Mouse (Mus musculus) midbrain, embryonic 11.5 days (tissue): ENCODE data around the gene Ces4a. TPM values are rescaled to one million over a fixed set of nuclear protein-coding genes. Genes with fewer than 3 reads are reported as not detected.
"Not testable (repeated sequence)": the region's sequence is repeated elsewhere in the genome, so short reads cannot be mapped to it uniquely, and the experiment has no call there.

Source experiments
- ATAC-seq: fragments of 200-750 bp; cut with Nextera tagmentation; 2 replicates; pipeline ENCODE4 v1.8.0; 2017; ENCODE audit warnings: moderate TSS enrichment, moderate library complexity; ENCODE audit not compliant: low FRiP score
- DNase-seq: peaks from one replicate; pipeline ENCODE4 v3.0.0; 2015; ENCODE audit warnings: low spot score; ENCODE audit errors: missing footprints
- H3K27ac ChIP-seq: fragments of 300-500 bp; sonication (generic); 2 replicates; pipeline ENCODE4 v1.5.1; 2014; ENCODE audit warnings: low read depth, low read length
- H3K27me3 ChIP-seq: fragments of 300-500 bp; sonication (generic); 2 replicates; pipeline ENCODE4 v1.6.1; 2014; ENCODE audit warnings: mild to moderate bottlenecking, low read length, moderate library complexity, mixed read lengths; ENCODE audit not compliant: control insufficient read depth, insufficient read depth
- H3K36me3 ChIP-seq: fragments of 300-500 bp; sonication (generic); 2 replicates; pipeline ENCODE4 v1.6.1; 2014; ENCODE audit warnings: mild to moderate bottlenecking, low read length, moderate library complexity, mixed read lengths; ENCODE audit not compliant: control insufficient read depth, insufficient read depth
- H3K4me1 ChIP-seq: fragments of 300-500 bp; sonication (generic); 2 replicates; pipeline ENCODE4 v1.6.1; 2014; ENCODE audit warnings: low read length; ENCODE audit not compliant: control insufficient read depth, insufficient read depth
- H3K4me2 ChIP-seq: fragments of 300-500 bp; sonication (generic); 2 replicates; pipeline ENCODE4 v1.6.1; 2014; ENCODE audit warnings: mild to moderate bottlenecking, moderate library complexity
- H3K4me3 ChIP-seq: fragments of 300-500 bp; sonication (generic); 2 replicates; pipeline ENCODE4 v1.5.1; 2014; ENCODE audit warnings: low read depth, low read length
- H3K9ac ChIP-seq: fragments of 300-500 bp; sonication (generic); 2 replicates; pipeline ENCODE4 v1.6.1; 2014; ENCODE audit warnings: low read length
- H3K9me3 ChIP-seq: fragments of 300-500 bp; sonication (generic); 2 replicates; pipeline ENCODE4 v1.6.1; 2016; ENCODE audit warnings: low read length; ENCODE audit not compliant: control insufficient read depth
- WGBS: fragments of 180-500 bp; shearing (Covaris S2); extraction: QIAGEN DNeasy Blood & Tissue Kit; methylation state at CpG from one replicate; pipeline ENCODE4 v1.1.7; 2014; 5-methylcytosine and 5-hydroxymethylcytosine counted together
- polyA plus RNA-seq: library from polyadenylated mRNA; unstranded; fragments of >200 nt; fragmentation: Nextera tagmentation; extraction: Ambion mirVana; gene quantifications from 2 replicates; pipeline ENCODE4 v1.2.1, GENCODE M21; 2014

The Ces4a gene
- polyA plus RNA-seq, result not detected in 2 replicates

DNA sequence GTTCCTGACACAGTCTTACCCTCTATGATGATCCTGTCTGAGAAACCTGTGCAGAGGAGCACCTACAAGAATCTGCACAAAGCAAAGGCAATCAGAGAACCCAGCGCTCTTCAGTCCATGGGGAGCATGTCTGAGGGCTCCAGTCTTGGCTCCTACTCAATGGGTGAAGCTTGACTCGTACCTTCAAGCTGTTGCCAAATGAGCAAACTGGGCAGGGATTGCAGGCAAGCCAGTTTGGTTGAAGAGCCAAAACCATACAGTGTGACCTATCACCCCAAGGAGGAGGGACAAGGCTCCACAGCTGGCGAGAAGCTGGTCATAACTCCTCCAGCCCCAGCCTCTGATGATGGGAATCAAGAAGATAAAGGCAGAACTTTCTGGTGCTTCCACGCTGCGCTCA is at the start of gene Ces4a:
Gene Ces4a (plus strand): TSS at position 292 of the 400 bp plus-strand sequence.
- WGBS, result 82% methylated on average over 5 of the region's 5 CpGs

DNA sequence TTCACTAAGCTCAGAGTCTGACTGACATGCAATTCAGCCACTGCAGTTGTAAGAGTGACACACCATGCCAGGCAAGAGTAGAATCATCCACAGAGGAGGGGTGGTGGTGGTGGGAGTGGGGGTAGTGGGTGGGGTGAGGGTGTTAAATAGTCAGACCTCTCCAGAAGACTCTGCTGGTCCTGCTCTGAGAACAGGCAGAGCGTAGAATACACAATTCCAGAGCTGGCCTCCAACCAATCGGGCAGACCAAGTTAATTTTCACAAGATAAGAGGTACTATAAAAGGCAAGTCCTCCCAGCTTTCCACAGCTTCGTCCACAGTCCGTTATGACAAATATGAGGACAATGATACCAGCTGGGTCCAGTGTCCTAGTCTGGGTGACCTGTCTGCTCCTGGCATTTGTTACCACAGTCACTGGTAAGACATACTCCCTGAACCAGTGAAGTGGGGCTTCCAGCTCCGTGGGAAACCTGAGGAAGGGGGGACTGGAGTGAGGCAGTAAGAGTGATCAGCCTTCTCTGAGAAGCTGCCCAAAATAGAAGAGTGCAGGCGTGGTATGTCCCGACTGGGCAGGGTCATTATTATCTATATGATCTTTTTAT is 48.0 kb upstream of the Ces4a start, which contains the start of gene Ces3b:
Gene Ces3b (plus strand): TSS at position 305 of the 602 bp plus-strand sequence.
- Histone ChIP-seq H3K9me3 (no peaks in the 10 kb centered on the region), H3K4me2 (no peak within 1 kb of the TSS), H3K4me3 (no peak within 1 kb of the TSS), H3K9ac (no peak within 1 kb of the TSS), H3K4me1 (no peaks in the 10 kb centered on the region), H3K27me3 (no peaks in the 10 kb centered on the region), H3K27ac (no peak within 1 kb of the TSS), H3K36me3 (no peaks in the 10 kb centered on the region)
- 83% methylated on average over 7 of the region's 7 CpGs for WGBS
- DNase-seq (no peak), ATAC-seq (no peak)

More for the DNA sequence above, at the start of gene Ces4a:
- Histone ChIP-seq H3K9me3 (no peaks in the 10 kb centered on the region), H3K9ac (no peak within 1 kb of the TSS), H3K27me3 (no peaks in the 10 kb centered on the region), H3K4me1 (no peaks in the 10 kb centered on the region), H3K36me3 (no peaks in the 10 kb centered on the region), H3K4me3 (no peak within 1 kb of the TSS), H3K27ac (no peak within 1 kb of the TSS), H3K4me2 (no peak within 1 kb of the TSS)
- no peak for ATAC-seq
- no peak for DNase-seq

DNA sequence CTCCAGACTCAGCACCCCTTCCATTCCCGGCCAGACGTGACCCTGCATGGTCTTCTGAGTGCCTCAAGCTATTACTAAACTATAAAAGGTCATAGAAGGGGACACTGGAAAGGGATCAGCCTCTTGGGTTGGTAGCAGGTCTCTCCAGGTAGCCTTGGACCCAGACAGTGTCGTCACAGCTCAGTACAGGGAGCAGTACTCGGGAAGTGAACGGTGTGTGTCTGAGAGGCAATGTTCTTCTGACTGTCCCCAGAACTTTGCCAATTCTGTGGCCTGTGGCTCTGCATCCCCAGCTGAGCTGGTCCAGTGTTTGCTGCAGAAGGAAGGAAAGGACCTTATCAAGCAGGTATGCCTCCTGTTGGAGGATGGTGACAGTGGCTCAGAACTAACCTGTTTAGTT is 43.4 kb upstream of the Ces4a start:
- H3K36me3 ChIP-seq, H3K4me1 ChIP-seq, H3K27me3 ChIP-seq, H3K9me3 ChIP-seq, ATAC-seq, H3K9ac ChIP-seq, H3K27ac ChIP-seq, DNase-seq, H3K4me3 ChIP-seq, H3K4me2 ChIP-seq: not testable (repeated sequence)
- 84% methylated on average over 5 of the region's 5 CpGs for WGBS

DNA sequence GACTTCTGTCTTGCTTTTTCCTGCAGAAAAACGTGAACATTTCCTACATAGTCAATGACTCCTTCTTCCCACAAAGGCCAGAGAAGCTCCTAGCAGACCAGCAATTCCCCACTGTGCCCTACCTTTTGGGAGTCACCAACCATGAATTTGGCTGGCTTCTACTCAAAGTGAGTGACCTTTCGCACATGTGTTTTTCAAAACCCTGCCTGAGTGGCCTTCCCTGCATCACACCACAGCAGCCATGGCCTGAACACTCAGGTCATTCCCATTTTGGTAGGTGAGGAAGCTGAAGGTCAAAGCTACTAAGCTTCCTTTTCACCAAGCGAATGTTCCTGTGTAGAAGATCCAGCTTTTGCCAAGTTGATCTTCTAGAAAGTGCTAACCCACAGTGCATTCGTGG is 43.0 kb upstream of the Ces4a start:
- H3K9me3 ChIP-seq, result no peaks in the 10 kb centered on the region
- H3K36me3 ChIP-seq, result no peaks in the 10 kb centered on the region
- no peaks in the 10 kb centered on the region for H3K27me3 ChIP-seq
- 70% methylated on average over 4 of the region's 4 CpGs for WGBS
- no peaks in the 10 kb centered on the region for H3K4me1 ChIP-seq
- DNase-seq (no peak), ATAC-seq (no peak)
- H3K9ac ChIP-seq, result no peak overlapping the region
- no peak overlapping the region for H3K4me2 ChIP-seq
- no peak overlapping the region for H3K4me3 ChIP-seq
- H3K27ac ChIP-seq, result no peak overlapping the region

DNA sequence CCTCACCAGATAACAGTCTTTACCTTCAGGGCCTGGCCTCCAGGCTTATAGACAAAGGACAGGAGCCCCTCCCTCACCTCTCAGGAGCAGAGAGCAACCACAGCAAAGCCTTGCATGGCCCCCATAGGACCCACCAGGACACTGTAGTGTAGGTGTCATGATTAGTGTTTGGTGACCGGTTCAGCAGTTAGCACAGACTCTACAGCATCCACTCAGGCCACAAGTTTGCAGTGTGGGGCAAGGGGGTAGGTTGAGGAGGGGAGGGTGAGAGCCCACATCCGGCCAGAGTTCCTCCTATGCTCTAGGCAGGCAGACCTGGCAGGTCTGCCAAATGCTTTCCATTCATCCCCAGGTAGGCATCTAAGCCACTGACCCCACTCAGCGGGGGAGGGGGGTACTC is 37.6 kb upstream of the Ces4a start:
- WGBS, result 84% methylated on average over 3 of the region's 3 CpGs
- DNase-seq, result no peak
- ATAC-seq, result no peak

DNA sequence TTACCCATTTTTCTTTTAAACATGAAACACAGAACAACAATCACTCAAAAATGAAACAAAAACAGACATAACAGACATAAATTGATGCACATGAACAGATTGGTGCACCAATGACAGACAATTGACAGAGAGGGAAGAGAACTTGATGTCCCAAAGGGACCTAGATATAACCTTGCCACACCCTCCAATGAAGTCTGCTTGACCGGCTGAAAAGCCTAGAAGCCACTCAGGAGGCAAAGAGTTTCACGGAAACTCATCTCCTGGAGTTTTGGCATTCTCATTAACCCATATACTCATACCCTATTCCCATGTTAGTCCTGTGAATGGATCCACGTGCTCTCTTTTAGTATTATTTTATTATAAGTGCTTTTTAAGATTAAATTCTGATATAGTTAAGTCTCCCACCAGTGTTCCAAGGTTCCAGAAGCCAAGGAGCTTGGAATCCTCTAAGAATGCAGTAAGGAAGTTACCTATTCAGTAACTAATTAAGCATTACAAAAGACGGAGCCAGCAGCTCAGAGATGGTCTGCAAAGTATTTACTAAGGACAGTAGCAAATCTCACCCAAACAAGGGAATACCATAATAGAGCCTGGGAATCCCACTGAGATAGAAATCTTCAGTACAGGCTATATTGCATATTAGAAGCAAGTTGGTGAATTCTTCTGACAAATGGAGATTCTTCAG is 29.4 kb upstream of the Ces4a start:
- H3K9ac ChIP-seq, H3K27ac ChIP-seq, H3K36me3 ChIP-seq, H3K4me1 ChIP-seq, H3K9me3 ChIP-seq, H3K27me3 ChIP-seq, ATAC-seq, H3K4me2 ChIP-seq, DNase-seq, H3K4me3 ChIP-seq: not testable (repeated sequence)
- WGBS, result 76% methylated on average over 4 of the region's 4 CpGs

More for the DNA sequence above, 37.6 kb upstream of the Ces4a start:
- H3K4me2 ChIP-seq, result no peak overlapping the region
- H3K9ac ChIP-seq, result no peak overlapping the region
- H3K36me3 ChIP-seq, result no peaks in the 10 kb centered on the region
- no peak overlapping the region for H3K4me3 ChIP-seq
- no peaks in the 10 kb centered on the region for H3K9me3 ChIP-seq
- no peak overlapping the region for H3K27ac ChIP-seq
- H3K4me1 ChIP-seq, result no peaks in the 10 kb centered on the region
- no peaks in the 10 kb centered on the region for H3K27me3 ChIP-seq

DNA sequence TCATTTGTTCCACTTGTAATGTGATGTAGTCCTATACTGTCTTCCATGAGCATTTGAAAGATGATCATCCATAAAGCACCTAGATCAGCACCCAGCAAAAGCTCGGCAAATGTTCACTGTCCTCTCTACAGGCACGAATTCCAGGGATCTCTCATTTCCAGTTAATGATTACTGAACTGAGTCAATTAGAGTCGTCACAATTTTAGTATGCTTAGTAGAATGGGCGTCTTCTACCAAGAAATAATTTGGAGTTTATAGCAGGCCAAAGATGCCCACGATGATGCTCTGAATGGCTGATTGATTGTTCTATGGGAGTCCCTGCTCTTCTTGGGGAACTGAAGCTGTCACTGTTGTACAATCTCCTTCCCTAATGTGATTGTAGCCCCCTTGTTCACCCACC is 27.9 kb upstream of the Ces4a start:
- not testable (repeated sequence) for DNase-seq, H3K4me2 ChIP-seq, H3K9ac ChIP-seq, H3K9me3 ChIP-seq, H3K4me1 ChIP-seq, ATAC-seq, H3K27me3 ChIP-seq, H3K27ac ChIP-seq, H3K36me3 ChIP-seq, H3K4me3 ChIP-seq
- 84% methylated on average over 5 of the region's 5 CpGs for WGBS

DNA sequence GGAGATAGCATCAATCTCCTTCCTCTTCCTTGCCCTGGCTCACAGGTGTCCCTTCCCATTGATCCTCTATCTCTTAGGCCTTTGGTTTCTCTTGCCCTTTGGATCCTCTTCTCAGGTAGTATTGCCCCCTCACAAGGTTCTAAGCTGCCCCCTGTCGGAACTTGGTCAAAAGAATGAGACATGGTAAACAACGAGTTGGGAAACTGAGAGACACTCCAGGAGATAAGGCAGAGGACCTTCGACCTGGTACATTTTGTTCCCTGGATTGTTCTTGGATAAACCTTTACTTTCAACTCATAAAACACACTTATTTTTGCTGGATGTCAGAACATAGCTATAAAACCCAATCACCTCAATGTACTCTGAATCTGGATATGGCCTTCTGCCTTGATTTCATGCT is 27.4 kb upstream of the Ces4a start:
- H3K9me3 ChIP-seq, result no peaks in the 10 kb centered on the region
- no peaks in the 10 kb centered on the region for H3K27me3 ChIP-seq
- H3K4me2 ChIP-seq, result no peak overlapping the region
- H3K36me3 ChIP-seq, result no peaks in the 10 kb centered on the region
- DNase-seq (no peak), ATAC-seq (no peak)
- no peak overlapping the region for H3K4me3 ChIP-seq
- H3K27ac ChIP-seq, result no peak overlapping the region
- H3K4me1 ChIP-seq, result no peaks in the 10 kb centered on the region
- whole genome bisulfite sequencing, result 91% methylated on average over 3 of the region's 3 CpGs
- no peak overlapping the region for H3K9ac ChIP-seq

DNA sequence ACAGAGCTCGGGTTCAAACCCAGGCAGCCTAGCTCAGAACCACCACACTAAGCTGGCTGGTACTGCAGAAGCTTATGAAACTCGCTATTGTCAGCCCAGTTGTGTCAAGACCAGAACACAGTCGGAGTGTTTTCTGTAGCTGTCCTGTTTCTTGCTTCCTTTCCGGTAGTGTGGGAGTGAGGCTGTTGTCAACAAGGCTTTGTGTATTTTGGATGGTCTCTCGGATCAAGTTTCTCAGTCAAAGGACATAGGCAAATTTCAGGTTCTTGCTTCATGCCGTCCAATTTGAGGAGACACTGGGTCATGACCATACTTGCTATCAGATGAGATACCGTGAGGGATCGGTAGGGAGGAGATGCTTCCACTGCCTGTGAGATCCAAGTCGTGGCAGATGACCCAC is 1.7 kb upstream of the Ces4a start:
- no peak for ATAC-seq
- H3K27ac ChIP-seq, result no peak overlapping the region
- no peak overlapping the region for H3K4me3 ChIP-seq
- H3K9me3 ChIP-seq, result no peaks in the 10 kb centered on the region
- H3K27me3 ChIP-seq, result no peaks in the 10 kb centered on the region
- no peaks in the 10 kb centered on the region for H3K4me1 ChIP-seq
- 85% methylated on average over 9 of the region's 9 CpGs for WGBS
- no peak for DNase-seq
- no peaks in the 10 kb centered on the region for H3K36me3 ChIP-seq
- no peak overlapping the region for H3K4me2 ChIP-seq
- no peak overlapping the region for H3K9ac ChIP-seq
